Mouse (Mus musculus) heart, embryonic 14.5 days (tissue): ENCODE data around the gene Galnt17. TPM values are rescaled to one million over a fixed set of nuclear protein-coding genes. Genes with fewer than 3 reads are reported as not detected.

Experiments used
- ATAC-seq: fragments of 200-750 bp; cut with Nextera tagmentation; 2 replicates; pipeline ENCODE4 v1.8.0; 2017; ENCODE audit warnings: low read depth, moderate TSS enrichment; ENCODE audit not compliant: insufficient number of reproducible peaks, insufficient read depth, low FRiP score
- H3K27ac ChIP-seq, 2 experiments: fragments of 200-500 bp in 1 of 2; fragments of 300-500 bp in 1 of 2; sonication (generic) in 1 of 2; replicated peaks in 1 of 2; 2 replicates each; pipeline ENCODE4 v1.5.1; 2012 to 2014; ENCODE audit warnings: low read depth in 2 of 2, low read length in 2 of 2, control low read depth in 1 of 2, mild to moderate bottlenecking in 1 of 2, mixed read lengths in 1 of 2; ENCODE audit not compliant: control insufficient read depth in 1 of 2, insufficient read depth in 1 of 2
- H3K27me3 ChIP-seq: fragments of 300-500 bp; sonication (generic); 2 replicates; pipeline ENCODE4 v1.6.1; 2014; ENCODE audit warnings: mild to moderate bottlenecking, low read length, control low read depth; ENCODE audit not compliant: control insufficient read depth, insufficient read depth
- H3K36me3 ChIP-seq: fragments of 300-500 bp; sonication (generic); 2 replicates; pipeline ENCODE4 v1.6.1; 2014; ENCODE audit warnings: mild to moderate bottlenecking, control low read depth, low read length, mixed read lengths; ENCODE audit not compliant: control insufficient read depth, insufficient read depth
- H3K4me1 ChIP-seq, 2 experiments: fragments of 200-500 bp in 1 of 2; fragments of 300-500 bp in 1 of 2; sonication (generic) in 1 of 2; 2 replicates each; pipeline ENCODE4 v1.6.1; 2012 to 2014; ENCODE audit warnings: low read length in 2 of 2, control low read depth in 1 of 2, mixed read lengths in 1 of 2; ENCODE audit not compliant: control insufficient read depth in 2 of 2, insufficient read depth in 2 of 2
- H3K4me2 ChIP-seq: fragments of 300-500 bp; sonication (generic); 2 replicates; pipeline ENCODE4 v1.6.1; 2014; ENCODE audit warnings: mild to moderate bottlenecking, low read length
- H3K4me3 ChIP-seq, 2 experiments: fragments of 200-500 bp in 1 of 2; fragments of 300-500 bp in 1 of 2; sonication (generic) in 1 of 2; 2 replicates each; pipeline ENCODE4 v1.5.1; 2012 to 2014; ENCODE audit warnings: low read length in 2 of 2, mild to moderate bottlenecking in 2 of 2, control low read depth in 1 of 2, low read depth in 1 of 2, moderate library complexity in 1 of 2; ENCODE audit not compliant: control insufficient read depth in 1 of 2, insufficient read depth in 1 of 2
- H3K9ac ChIP-seq: fragments of 300-500 bp; sonication (generic); 2 replicates; pipeline ENCODE4 v1.6.1; 2014; ENCODE audit warnings: mild to moderate bottlenecking, low read length
- H3K9me3 ChIP-seq: fragments of 300-500 bp; sonication (generic); 2 replicates; pipeline ENCODE4 v1.6.1; 2016; ENCODE audit warnings: low read length, control low read depth; ENCODE audit not compliant: control insufficient read depth
- WGBS: fragments of 180-500 bp; shearing (Covaris S2); extraction: QIAGEN DNeasy Blood & Tissue Kit; methylation state at CpG from one replicate; pipeline ENCODE4 v1.1.7; 2014; 5-methylcytosine and 5-hydroxymethylcytosine counted together
- polyA plus RNA-seq: library from polyadenylated mRNA; unstranded; fragments of >200 nt; fragmentation: Nextera tagmentation; extraction: Ambion mirVana; gene quantifications from 2 replicates; pipeline ENCODE4 v1.2.1, GENCODE M21; 2014

Gene Galnt17
- polyA plus RNA-seq, 1 experiment from 2014 or later: 1.6 TPM

DNA sequence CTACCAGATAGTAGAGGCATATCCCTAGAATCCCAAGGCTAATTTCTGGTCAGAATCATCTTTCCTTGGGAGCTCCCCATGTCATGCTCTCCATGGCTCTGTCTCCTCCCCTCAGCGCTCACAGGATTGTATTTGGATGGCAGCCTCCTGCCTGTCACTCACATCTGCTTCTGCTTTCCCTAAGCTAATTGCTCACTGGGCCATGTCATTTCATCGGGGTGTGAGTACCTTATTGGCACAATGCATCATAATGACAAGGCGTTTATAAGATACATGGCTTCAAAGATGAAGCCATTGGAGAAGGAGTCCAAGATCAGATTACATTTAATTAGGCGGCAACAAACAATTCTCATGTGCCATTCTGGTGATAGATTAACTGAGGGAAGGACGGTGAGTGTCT is 416.6 kb downstream of the Galnt17 start:
- Histone ChIP-seq H3K4me3 (no peak overlapping the region), H3K27me3 (no peaks in the 10 kb centered on the region), H3K9ac (no peak overlapping the region), H3K27ac (no peak overlapping the region), H3K4me2 (no peak overlapping the region), H3K4me1 (no peaks in the 10 kb centered on the region), H3K9me3 (no peaks in the 10 kb centered on the region), H3K36me3 (no peaks in the 10 kb centered on the region)
- no peak for ATAC-seq
- 80% methylated on average over 5 of the region's 5 CpGs for WGBS

DNA sequence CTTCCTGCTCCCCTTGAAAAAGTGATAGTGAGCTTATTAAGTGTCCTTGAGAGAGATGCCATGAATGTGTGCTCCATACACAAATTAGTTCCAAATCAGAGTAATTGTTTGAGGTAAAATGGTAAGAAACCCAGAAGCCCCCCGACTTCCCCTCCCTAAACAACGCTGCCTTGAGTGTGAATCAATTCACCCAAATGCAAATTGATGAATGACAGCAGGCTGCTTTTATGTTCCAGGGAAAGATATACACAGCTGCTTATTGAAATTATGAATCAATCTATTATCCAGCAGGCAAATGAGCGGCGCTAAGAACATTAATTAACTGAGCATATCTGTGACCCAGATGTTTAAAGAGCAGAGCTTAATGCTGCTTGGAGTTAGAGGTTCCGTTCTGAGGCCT is 428.0 kb downstream of the Galnt17 start:
- ATAC-seq: no peak
- H3K27me3 ChIP-seq: no peaks in the 10 kb centered on the region
- no peaks in the 10 kb centered on the region for H3K4me1 ChIP-seq

DNA sequence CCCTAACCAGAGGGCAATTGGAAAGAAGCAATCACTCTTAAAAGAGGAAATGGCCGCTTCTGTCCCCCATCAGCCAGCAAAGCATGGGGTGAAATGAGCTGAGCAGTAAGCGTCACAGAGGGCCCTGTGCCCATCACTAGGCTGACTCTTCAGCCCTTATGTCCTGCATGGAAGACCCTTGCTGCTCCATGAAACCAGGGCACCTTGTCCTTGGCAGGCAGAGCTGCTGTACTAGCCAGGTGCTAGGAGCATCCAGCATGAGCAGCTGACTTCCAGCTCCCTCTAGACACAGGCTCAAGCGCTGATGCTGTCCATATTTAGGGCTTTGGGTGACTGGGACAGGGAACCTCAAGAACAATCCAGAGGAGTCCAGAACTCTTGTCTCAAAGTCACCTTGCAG is 432.9 kb downstream of the Galnt17 start:
- no peak for ATAC-seq

More for the DNA sequence above, 428.0 kb downstream of the Galnt17 start:
- no peak overlapping the region for H3K4me2 ChIP-seq
- H3K4me3 ChIP-seq: no peak overlapping the region
- H3K27ac ChIP-seq: no peak overlapping the region
- 89% methylated on average over 5 of the region's 5 CpGs for WGBS
- H3K36me3 ChIP-seq: no peaks in the 10 kb centered on the region
- H3K9me3 ChIP-seq: peaks cover 17% of the 10 kb centered on the region; the same call in 1 of the 2 replicates
- no peak overlapping the region for H3K9ac ChIP-seq

DNA sequence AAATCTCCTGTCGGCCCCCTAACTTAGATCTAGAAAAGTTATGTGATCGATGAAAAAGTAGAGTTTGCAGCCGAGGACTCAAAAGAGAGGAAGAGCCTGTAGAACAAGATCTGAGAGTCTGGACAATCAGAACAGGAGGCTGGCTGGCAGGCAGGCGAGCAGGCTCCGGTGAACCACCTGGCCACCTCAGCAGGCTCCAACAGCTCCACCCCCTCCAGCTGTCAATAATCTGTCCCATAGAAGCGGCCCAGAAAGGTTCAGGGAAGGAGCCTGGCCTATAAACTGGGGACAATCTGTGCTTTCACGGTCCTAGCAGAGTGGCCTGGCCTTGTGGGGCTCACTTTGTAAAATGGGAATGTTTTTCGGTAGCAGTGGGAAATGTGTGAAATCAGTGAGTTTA is 437.2 kb downstream of the Galnt17 start:
- 41% methylated on average over 8 of the region's 8 CpGs for WGBS
- peaks cover 8% of the 10 kb centered on the region; the same call in 1 of the 2 replicates for H3K9me3 ChIP-seq
- H3K4me1 ChIP-seq: no peaks in the 10 kb centered on the region
- no peaks in the 10 kb centered on the region for H3K27me3 ChIP-seq
- H3K27ac ChIP-seq: no peak overlapping the region
- ATAC-seq: no peak
- H3K4me3 ChIP-seq: no peak overlapping the region
- H3K9ac ChIP-seq: no peak overlapping the region
- H3K36me3 ChIP-seq: no peaks in the 10 kb centered on the region
- no peak overlapping the region for H3K4me2 ChIP-seq

More for the DNA sequence above, 432.9 kb downstream of the Galnt17 start:
- no peak overlapping the region for H3K27ac ChIP-seq
- H3K9ac ChIP-seq: no peak overlapping the region
- H3K4me1 ChIP-seq: no peaks in the 10 kb centered on the region
- whole genome bisulfite sequencing: 78% methylated on average over 3 of the region's 3 CpGs
- H3K36me3 ChIP-seq: no peaks in the 10 kb centered on the region
- peaks cover 21% of the 10 kb centered on the region for H3K9me3 ChIP-seq
- no peaks in the 10 kb centered on the region for H3K27me3 ChIP-seq
- H3K4me2 ChIP-seq: no peak overlapping the region
- H3K4me3 ChIP-seq: no peak overlapping the region

DNA sequence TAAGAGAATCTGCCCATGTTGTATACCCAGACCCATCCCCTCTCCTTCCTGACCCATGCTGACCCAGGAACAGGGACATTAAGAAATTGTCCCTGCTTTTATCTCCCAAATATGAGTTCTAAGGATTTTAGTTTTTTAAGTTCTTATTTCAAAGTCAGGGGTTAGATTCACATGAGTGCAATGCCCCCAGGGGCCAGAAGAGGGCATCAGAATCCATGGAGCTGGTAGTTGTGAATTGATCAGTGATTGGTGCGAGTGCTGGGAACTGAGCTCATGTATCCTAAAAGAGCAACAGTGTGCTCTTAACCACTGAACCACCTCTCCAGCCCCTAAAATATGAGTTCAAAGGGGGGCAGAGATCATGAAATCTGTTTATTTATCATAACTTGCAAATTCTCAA is 438.4 kb downstream of the Galnt17 start:
- no peak for ATAC-seq
- Histone ChIP-seq H3K9ac (no peak overlapping the region), H3K4me3 (no peak overlapping the region), H3K4me1 (no peaks in the 10 kb centered on the region), H3K36me3 (no peaks in the 10 kb centered on the region), H3K27ac (no peak overlapping the region), H3K9me3 (peaks cover 3% of the 10 kb centered on the region; the same call in 1 of the 2 replicates), H3K4me2 (no peak overlapping the region), H3K27me3 (no peaks in the 10 kb centered on the region)
- 82% methylated on average over 1 of the region's 1 CpGs for WGBS

DNA sequence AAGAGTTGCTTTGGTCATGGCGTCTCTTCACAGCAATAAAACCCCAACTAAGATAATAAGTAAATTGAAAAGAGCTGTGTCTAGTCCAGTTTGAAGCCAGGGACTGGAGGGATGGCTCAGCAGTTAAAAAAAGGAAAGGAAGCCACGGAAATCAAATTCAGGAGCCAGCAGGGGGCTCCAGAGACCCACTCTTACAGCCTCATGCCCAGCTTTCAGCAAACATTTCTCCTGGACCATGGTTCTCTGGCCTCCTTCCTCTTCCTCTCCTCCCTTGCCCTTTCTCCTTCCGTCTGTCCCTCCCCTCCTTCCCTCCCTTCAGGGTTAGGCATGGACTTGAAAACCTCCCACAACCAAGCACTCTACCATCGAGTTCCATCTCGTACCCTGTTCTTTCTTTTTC is 446.0 kb downstream of the Galnt17 start:
- H3K4me2 ChIP-seq: no peak overlapping the region
- no peaks in the 10 kb centered on the region for H3K36me3 ChIP-seq
- H3K4me1 ChIP-seq: no peaks in the 10 kb centered on the region
- no peak for ATAC-seq
- H3K4me3 ChIP-seq: no peak overlapping the region
- no peak overlapping the region for H3K9ac ChIP-seq
- H3K27ac ChIP-seq: no peak overlapping the region
- H3K27me3 ChIP-seq: no peaks in the 10 kb centered on the region
- 59% methylated on average over 5 of the region's 5 CpGs for WGBS
- no peaks in the 10 kb centered on the region for H3K9me3 ChIP-seq

DNA sequence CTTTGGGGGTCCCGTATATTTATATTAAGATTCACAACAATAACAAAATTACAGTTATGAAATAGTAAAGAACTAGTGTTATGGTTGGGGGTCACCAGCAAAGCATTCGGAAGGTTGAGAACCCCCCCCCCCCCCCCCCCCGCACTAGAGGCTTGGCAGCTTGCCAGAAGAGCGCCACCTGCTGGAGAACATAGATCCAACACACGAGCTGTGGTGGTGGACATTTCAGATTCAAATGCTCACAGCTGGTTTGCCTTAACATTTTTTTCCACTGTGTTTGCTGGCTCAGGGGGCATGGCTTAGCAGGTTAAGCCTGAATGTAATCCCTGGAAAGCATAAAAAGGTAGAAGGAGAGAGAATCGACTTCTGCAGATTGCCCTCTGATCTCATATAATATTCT is 448.6 kb downstream of the Galnt17 start:
- no peak for ATAC-seq
- 42% methylated on average over 5 of the region's 6 CpGs for WGBS
- no peak overlapping the region for H3K9ac ChIP-seq

DNA sequence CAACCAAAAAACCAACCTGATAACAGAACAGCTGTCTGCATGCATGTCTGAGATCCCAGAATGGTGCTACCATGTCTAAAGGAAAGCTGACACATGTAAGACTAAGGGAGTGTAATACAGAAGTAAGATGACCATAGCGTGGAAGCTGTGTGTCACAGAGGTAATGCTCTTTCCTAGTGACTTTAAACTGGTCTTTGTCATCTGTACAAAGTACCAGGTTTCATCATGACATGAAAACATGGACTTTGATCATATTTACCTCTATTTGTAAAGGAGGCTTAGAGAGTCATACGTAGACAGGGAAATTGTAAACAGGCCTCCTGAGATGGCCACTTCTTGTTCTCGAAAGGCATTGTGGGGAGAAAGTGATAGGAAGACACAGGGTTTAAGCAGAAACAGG is 449.6 kb downstream of the Galnt17 start:
- Histone ChIP-seq H3K4me2 (no peak overlapping the region), H3K27me3 (no peaks in the 10 kb centered on the region), H3K9ac (no peak overlapping the region), H3K36me3 (no peaks in the 10 kb centered on the region), H3K4me1 (no peaks in the 10 kb centered on the region), H3K27ac (no peak overlapping the region), H3K4me3 (no peak overlapping the region), H3K9me3 (no peaks in the 10 kb centered on the region)
- WGBS: 77% methylated on average over 3 of the region's 3 CpGs
- no peak for ATAC-seq

More for the DNA sequence above, 448.6 kb downstream of the Galnt17 start:
- Histone ChIP-seq H3K27ac (no peak overlapping the region), H3K9me3 (no peaks in the 10 kb centered on the region), H3K4me2 (no peak overlapping the region), H3K4me1 (no peaks in the 10 kb centered on the region), H3K4me3 (no peak overlapping the region), H3K27me3 (no peaks in the 10 kb centered on the region), H3K36me3 (no peaks in the 10 kb centered on the region)
